In genomic region chr6:53120385-53120784, GRCm38 (mm10) we compare ENCODE assay signal across 33 mouse cellular contexts. TPM values are rescaled to one million over a fixed set of nuclear protein-coding genes. Genes with fewer than 3 reads are reported as not detected.
"Had no signal": no experiment of that assay in that cellular context is flagged by ENCODE, and none has a peak within 500 bp of the region (broad histone marks: within the 10 kb centered on the region; RNA-seq: fewer than 3 reads in every experiment).

No protein-coding gene starts in this region.

- H3K4me2 ChIP-seq: limb, embryonic 12.5 days; limb, embryonic 13.5 days; limb, embryonic 15.5 days; liver, embryonic 11.5 days; liver, embryonic 12.5 days; liver, embryonic 13.5 days; liver, embryonic 15.5 days; lung, embryonic 14.5 days; lung, embryonic 15.5 days; midbrain, embryonic 11.5 days; midbrain, embryonic 12.5 days; midbrain, embryonic 13.5 days; midbrain, embryonic 15.5 days; neural tube, embryonic 12.5 days had no signal

- H3K27ac ChIP-seq: limb, embryonic 10.5 days; limb, embryonic 12.5 days; limb, embryonic 13.5 days; limb, embryonic 15.5 days; liver, embryonic 12.5 days; liver, embryonic 13.5 days; liver, embryonic 14.5 days; liver, embryonic 15.5 days; lung, embryonic 15.5 days; macrophage; midbrain, embryonic 10.5 days; midbrain, embryonic 12.5 days; midbrain, embryonic 13.5 days; midbrain, embryonic 15.5 days; neural tube, embryonic 12.5 days had no signal

- H3K4me1 ChIP-seq: limb, embryonic 13.5 days; limb, embryonic 15.5 days; lung, embryonic 15.5 days; midbrain, embryonic 15.5 days; neural tube, embryonic 12.5 days had no signal

- H3K9ac ChIP-seq: limb, embryonic 12.5 days; limb, embryonic 13.5 days; limb, embryonic 15.5 days; liver, embryonic 12.5 days; liver, embryonic 13.5 days; liver, embryonic 14.5 days; liver, embryonic 15.5 days; liver, postnatal 0 days; lung, embryonic 14.5 days; lung, embryonic 15.5 days; midbrain, embryonic 12.5 days; midbrain, embryonic 13.5 days; midbrain, embryonic 15.5 days; neural tube, embryonic 12.5 days had no signal

- DNase-seq: left cerebral cortex, postnatal 4 days; liver; liver, embryonic 13.5 days; liver, postnatal 0 days; lung, adult 18-20 months; lung, adult 2 months; lung, embryonic 14.5 days; lung, postnatal 10 days; lung, postnatal 14 days; lung, postnatal 36 days; lung, postnatal 4 days; midbrain, embryonic 14.5 days had no signal

- ATAC-seq: liver, embryonic 12.5 days; liver, postnatal 0 days; lung, postnatal 0 days; midbrain, embryonic 13.5 days; midbrain, embryonic 15.5 days; midbrain, embryonic 16.5 days had no signal

- H3K27me3 ChIP-seq: limb, embryonic 12.5 days; limb, embryonic 13.5 days; limb, embryonic 15.5 days; liver, embryonic 12.5 days; liver, embryonic 13.5 days; liver, embryonic 15.5 days; lung, embryonic 15.5 days; midbrain, embryonic 12.5 days; midbrain, embryonic 13.5 days; midbrain, embryonic 15.5 days; neural tube, embryonic 12.5 days had no signal

- H3K4me3 ChIP-seq: limb, embryonic 10.5 days; limb, embryonic 12.5 days; limb, embryonic 13.5 days; limb, embryonic 15.5 days; liver, embryonic 12.5 days; liver, embryonic 13.5 days; liver, embryonic 15.5 days; lung, embryonic 15.5 days; megakaryocyte, embryonic 14.5 days; midbrain, embryonic 10.5 days; midbrain, embryonic 12.5 days; midbrain, embryonic 13.5 days; midbrain, embryonic 15.5 days; myocyte; neural tube, embryonic 12.5 days had no signal

- H3K9me3 ChIP-seq: limb, embryonic 10.5 days; limb, embryonic 12.5 days; limb, embryonic 13.5 days; limb, embryonic 15.5 days; liver, embryonic 12.5 days; liver, embryonic 13.5 days; liver, embryonic 15.5 days; lung, embryonic 15.5 days; midbrain, embryonic 10.5 days; midbrain, embryonic 12.5 days; midbrain, embryonic 13.5 days; midbrain, embryonic 15.5 days; neural tube, embryonic 12.5 days had no signal

- H3K36me3 ChIP-seq: limb, embryonic 10.5 days; limb, embryonic 12.5 days; limb, embryonic 13.5 days; limb, embryonic 15.5 days; liver, embryonic 12.5 days; liver, embryonic 13.5 days; liver, embryonic 15.5 days; lung, embryonic 15.5 days; midbrain, embryonic 10.5 days; midbrain, embryonic 12.5 days; midbrain, embryonic 13.5 days; midbrain, embryonic 15.5 days; neural tube, embryonic 12.5 days had no signal

RNA-seq across cellular contexts. Expression of gene Jazf1, which starts 52.0 kb away (rescaled TPM):
- total RNA-seq: megakaryocyte-erythroid progenitor cell, adult 5-6 weeks had no signal
